Mouse (Mus musculus) embryonic facial prominence, embryonic 14.5 days (tissue): ENCODE results near the gene Ptbp1. TPM values are rescaled to one million over a fixed set of nuclear protein-coding genes. Genes with fewer than 3 reads are reported as not detected.

ENCODE experiments used
- ATAC-seq: fragments of 200-750 bp; cut with Nextera tagmentation; 2 replicates; pipeline ENCODE4 v1.8.0; 2017; ENCODE audit warnings: low read depth, moderate number of reproducible peaks, moderate TSS enrichment
- DNase-seq: peaks from one replicate; pipeline ENCODE4 v3.0.0-alpha.2; 2015; ENCODE audit warnings: low spot score
- H3K27ac ChIP-seq: fragments of 300-500 bp; sonication (generic); replicated peaks from 2 replicates; pipeline ENCODE4 v1.5.1; 2014; ENCODE audit warnings: low read depth, mild to moderate bottlenecking, low read length, moderate library complexity
- H3K27me3 ChIP-seq: fragments of 300-500 bp; sonication (generic); replicated peaks from 2 replicates; pipeline ENCODE4 v1.6.1; 2014; ENCODE audit warnings: low read length; ENCODE audit not compliant: control insufficient read depth, insufficient read depth
- H3K36me3 ChIP-seq: fragments of 300-500 bp; sonication (generic); 2 replicates; pipeline ENCODE4 v1.6.1; 2014; ENCODE audit warnings: low read length, mixed read lengths; ENCODE audit not compliant: control insufficient read depth, insufficient read depth
- H3K4me1 ChIP-seq: fragments of 300-500 bp; sonication (generic); 2 replicates; pipeline ENCODE4 v1.6.1; 2014; ENCODE audit warnings: antibody characterized with exemption, low read length; ENCODE audit not compliant: control insufficient read depth, insufficient read depth
- H3K4me2 ChIP-seq: fragments of 300-500 bp; sonication (generic); 2 replicates; pipeline ENCODE4 v1.6.1; 2014; ENCODE audit warnings: low read depth, mild to moderate bottlenecking, low read length, moderate library complexity, mixed read lengths
- H3K4me3 ChIP-seq: fragments of 300-500 bp; sonication (generic); 2 replicates; pipeline ENCODE4 v1.5.1; 2014; ENCODE audit warnings: low read depth, mild to moderate bottlenecking, low read length
- H3K9ac ChIP-seq: fragments of 300-500 bp; sonication (generic); 2 replicates; pipeline ENCODE4 v1.6.1; 2014; ENCODE audit warnings: low read depth, mild to moderate bottlenecking, low read length, moderate library complexity, mixed read lengths
- H3K9me3 ChIP-seq: fragments of 300-500 bp; sonication (generic); 2 replicates; pipeline ENCODE4 v1.6.1; 2016; ENCODE audit warnings: low read length; ENCODE audit not compliant: control insufficient read depth
- WGBS: fragments of 180-500 bp; shearing (Covaris S2); extraction: QIAGEN DNeasy Blood & Tissue Kit; methylation state at CpG from one replicate; pipeline ENCODE4 v1.1.7; 2014; 5-methylcytosine and 5-hydroxymethylcytosine counted together
- polyA plus RNA-seq: library from polyadenylated mRNA; unstranded; fragments of >200 nt; fragmentation: Nextera tagmentation; extraction: Ambion mirVana; gene quantifications from 2 replicates; pipeline ENCODE4 v1.2.1, GENCODE M21; 2014

Ptbp1 gene
- polyA plus RNA-seq: 198 and 254 TPM in 2 replicates

- under 1% methylated on average over 67 of the region's 75 CpGs for WGBS
- peak; percentile 90 for ATAC-seq
- peak within 1 kb of the TSS; percentile 99 for H3K9ac ChIP-seq
Observed at GRCm38 (mm10) chr10:79853860-79854795, at the start of gene Ptbp1. Gene Ptbp1, plus strand, starts transcription at chr10:79854427.

GRCm38 (mm10) chr10:79805636-79806035 lies 48.6 kb upstream of the Ptbp1 start:
- 60% methylated on average over 9 of the region's 11 CpGs for WGBS
- Histone ChIP-seq H3K4me3 (no peak overlapping the region), H3K36me3 (peaks cover 31% of the 10 kb centered on the region), H3K4me2 (no peak overlapping the region), H3K27ac (no peak overlapping the region), H3K27me3 (no peaks in the 10 kb centered on the region), H3K9me3 (no peaks in the 10 kb centered on the region), H3K9ac (no peak overlapping the region), H3K4me1 (peaks cover 19% of the 10 kb centered on the region)
- DNase-seq: no peak
- no peak for ATAC-seq

More at GRCm38 (mm10) chr10:79853860-79854795, at the start of gene Ptbp1:
- Histone ChIP-seq H3K27ac (peak within 1 kb of the TSS; percentile 100), H3K4me1 (peaks cover 48% of the 10 kb centered on the region), H3K4me3 (peak within 1 kb of the TSS; percentile 96), H3K9me3 (no peaks in the 10 kb centered on the region), H3K36me3 (peaks cover 31% of the 10 kb centered on the region), H3K27me3 (no peaks in the 10 kb centered on the region), H3K4me2 (peak within 1 kb of the TSS; percentile 99)
- DNase-seq: peak; percentile 100

- H3K9me3 ChIP-seq: no peaks in the 10 kb centered on the region
- no peak overlapping the region for H3K4me3 ChIP-seq
- no peak overlapping the region for H3K9ac ChIP-seq
- peaks cover 19% of the 10 kb centered on the region for H3K4me1 ChIP-seq
- H3K4me2 ChIP-seq: no peak overlapping the region
- DNase-seq: no peak
- H3K27me3 ChIP-seq: no peaks in the 10 kb centered on the region
- 85% methylated on average over 9 of the region's 9 CpGs for WGBS
- H3K36me3 ChIP-seq: peaks cover 38% of the 10 kb centered on the region
- no peak overlapping the region for H3K27ac ChIP-seq
- no peak for ATAC-seq
Observed at GRCm38 (mm10) chr10:79806331-79806730, 47.9 kb upstream of the Ptbp1 start.

- Histone ChIP-seq H3K4me2 (no peak overlapping the region), H3K4me3 (no peak overlapping the region), H3K36me3 (peaks cover 42% of the 10 kb centered on the region), H3K27ac (no peak overlapping the region), H3K4me1 (peaks cover 19% of the 10 kb centered on the region), H3K27me3 (no peaks in the 10 kb centered on the region), H3K9me3 (no peaks in the 10 kb centered on the region), H3K9ac (no peak overlapping the region)
- no peak for DNase-seq
- ATAC-seq: no peak
- 77% methylated on average over 10 of the region's 10 CpGs for WGBS
Observed at GRCm38 (mm10) chr10:79806972-79807371, 47.3 kb upstream of the Ptbp1 start.

GRCm38 (mm10) chr10:79807826-79808225 lies 46.4 kb upstream of the Ptbp1 start:
- Histone ChIP-seq H3K4me1 (peaks cover 12% of the 10 kb centered on the region), H3K27me3 (no peaks in the 10 kb centered on the region), H3K9ac (no peak overlapping the region), H3K27ac (0 out of 2 replicates have a peak overlapping the region, but pooled peaks have one; percentile 13), H3K9me3 (no peaks in the 10 kb centered on the region), H3K36me3 (peaks cover 48% of the 10 kb centered on the region), H3K4me3 (no peak overlapping the region), H3K4me2 (no peak overlapping the region)
- WGBS: 42% methylated on average over 11 of the region's 11 CpGs
- peak; percentile 60 for DNase-seq
- ATAC-seq: no peak

- WGBS: 87% methylated on average over 11 of the region's 11 CpGs
Observed at GRCm38 (mm10) chr10:79808728-79809127, 45.5 kb upstream of the Ptbp1 start.

GRCm38 (mm10) chr10:79811736-79812637 lies 42.2 kb upstream of the Ptbp1 start:
- 34% methylated on average over 15 of the region's 15 CpGs for WGBS
- ATAC-seq (peak; percentile 48), DNase-seq (peak; percentile 59)
- H3K9me3 ChIP-seq: no peaks in the 10 kb centered on the region
- H3K27ac ChIP-seq: no peak overlapping the region
- H3K4me1 ChIP-seq: no peaks in the 10 kb centered on the region
- H3K4me3 ChIP-seq: no peak overlapping the region
- no peak overlapping the region for H3K9ac ChIP-seq
- H3K4me2 ChIP-seq: no peak overlapping the region
- peaks cover 71% of the 10 kb centered on the region for H3K36me3 ChIP-seq
- H3K27me3 ChIP-seq: no peaks in the 10 kb centered on the region

More at GRCm38 (mm10) chr10:79808728-79809127, 45.5 kb upstream of the Ptbp1 start:
- no peaks in the 10 kb centered on the region for H3K9me3 ChIP-seq
- no peak for ATAC-seq
- H3K36me3 ChIP-seq: peaks cover 49% of the 10 kb centered on the region
- H3K27ac ChIP-seq: no peak overlapping the region
- DNase-seq: no peak
- peaks cover 3% of the 10 kb centered on the region; the same call in 1 of the 2 replicates for H3K4me1 ChIP-seq
- no peak overlapping the region for H3K9ac ChIP-seq
- no peaks in the 10 kb centered on the region for H3K27me3 ChIP-seq
- no peak overlapping the region for H3K4me3 ChIP-seq
- no peak overlapping the region for H3K4me2 ChIP-seq

- H3K36me3 ChIP-seq: peaks cover 61% of the 10 kb centered on the region
- 84% methylated on average over 5 of the region's 5 CpGs for WGBS
- no peak for ATAC-seq
Observed at GRCm38 (mm10) chr10:79814271-79814842, 39.9 kb upstream of the Ptbp1 start.

More at GRCm38 (mm10) chr10:79814271-79814842, 39.9 kb upstream of the Ptbp1 start:
- H3K27me3 ChIP-seq: no peaks in the 10 kb centered on the region
- H3K9me3 ChIP-seq: no peaks in the 10 kb centered on the region
- no peaks in the 10 kb centered on the region for H3K4me1 ChIP-seq
- no peak overlapping the region for H3K27ac ChIP-seq
- H3K4me2 ChIP-seq: no peak overlapping the region
- H3K4me3 ChIP-seq: no peak overlapping the region
- H3K9ac ChIP-seq: no peak overlapping the region
- no peak for DNase-seq
